In the genomic region with DNA sequence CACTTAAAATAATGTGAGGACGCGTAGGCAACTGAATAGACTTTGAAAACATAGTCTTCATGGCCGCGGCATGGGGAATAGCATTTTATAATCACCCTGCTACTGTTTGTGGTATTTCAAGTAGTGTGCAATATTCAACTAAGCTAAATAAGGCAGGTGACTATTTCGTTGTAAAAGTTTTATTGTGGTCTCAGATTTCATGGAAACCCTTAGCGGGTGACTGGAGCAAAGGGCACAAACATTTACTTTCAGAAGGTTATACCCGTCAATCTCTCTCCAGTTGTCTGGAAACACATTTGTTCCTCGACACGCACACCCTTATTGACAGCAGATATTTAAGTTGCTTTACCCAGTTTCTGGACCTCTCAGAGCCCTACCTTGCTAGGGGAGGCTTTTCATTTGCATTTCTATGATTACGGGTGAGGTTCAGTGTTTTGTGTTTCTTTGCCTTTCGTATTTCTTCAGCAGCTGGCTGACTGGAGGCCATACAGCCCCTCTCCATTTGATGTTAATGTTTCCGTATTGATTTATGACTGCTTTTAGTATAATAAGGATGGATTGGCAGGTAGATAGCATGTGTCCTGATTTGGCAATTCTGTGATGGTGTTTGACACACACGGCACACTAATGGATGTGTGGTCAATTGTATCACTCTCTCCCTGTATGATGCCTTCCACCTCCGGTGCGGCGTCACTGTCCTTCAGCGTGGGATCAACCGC, we compare ENCODE assay signal across 22 mouse cellular contexts.
"Had no signal": no experiment of that assay in that cellular context is flagged by ENCODE, and none has a peak within 500 bp of the region (broad histone marks: within the 10 kb centered on the region; RNA-seq: fewer than 3 reads in every experiment).

No protein-coding gene starts in this region.

- H3K36me3 ChIP-seq: heart, embryonic 13.5 days; heart, embryonic 15.5 days; hindbrain, embryonic 13.5 days; hindbrain, embryonic 15.5 days; limb, embryonic 13.5 days; limb, embryonic 15.5 days; liver, embryonic 12.5 days had no signal

- H3K27me3 ChIP-seq: heart, embryonic 13.5 days; heart, embryonic 15.5 days; hindbrain, embryonic 13.5 days; hindbrain, embryonic 15.5 days; limb, embryonic 13.5 days; limb, embryonic 15.5 days; liver, embryonic 12.5 days had no signal

- H3K27ac ChIP-seq: heart, adult 2 months; heart, embryonic 13.5 days; heart, embryonic 15.5 days; hindbrain, embryonic 13.5 days; hindbrain, embryonic 15.5 days; hindbrain, postnatal 0 days; limb, embryonic 13.5 days; limb, embryonic 15.5 days; liver, embryonic 12.5 days had no signal

- H3K4me2 ChIP-seq: heart, embryonic 11.5 days; heart, embryonic 13.5 days; heart, embryonic 15.5 days; hindbrain, embryonic 13.5 days; hindbrain, embryonic 15.5 days; limb, embryonic 13.5 days; limb, embryonic 15.5 days; liver, embryonic 12.5 days had no signal

- ATAC-seq: hindbrain, postnatal 0 days; liver, embryonic 12.5 days had no signal

- H3K4me1 ChIP-seq: heart, embryonic 13.5 days; heart, embryonic 15.5 days; liver, embryonic 12.5 days had no signal

- H3K9ac ChIP-seq: heart, embryonic 13.5 days; heart, embryonic 15.5 days; hindbrain, embryonic 13.5 days; hindbrain, embryonic 15.5 days; limb, embryonic 13.5 days; limb, embryonic 15.5 days; liver, embryonic 12.5 days had no signal

- H3K4me3 ChIP-seq: heart, adult 2 months; heart, embryonic 13.5 days; heart, embryonic 15.5 days; hindbrain, embryonic 13.5 days; hindbrain, embryonic 15.5 days; limb, embryonic 13.5 days; limb, embryonic 15.5 days; liver, embryonic 12.5 days had no signal

- DNase-seq: gastrocnemius, postnatal 14 days; gastrocnemius, postnatal 36 days; heart, adult 11 months; heart, adult 2 months; heart, postnatal 14 days; heart, postnatal 36 days; kidney, adult 18-20 months; kidney, adult 8-10 months; kidney, postnatal 10 days; kidney, postnatal 4 days; layer of hippocampus, adult 9-11 months; layer of hippocampus, postnatal 36 days; left cerebral cortex, postnatal 4 days had no signal

- H3K9me3 ChIP-seq: heart, embryonic 13.5 days; heart, embryonic 15.5 days; hindbrain, embryonic 13.5 days; hindbrain, embryonic 15.5 days; limb, embryonic 13.5 days; limb, embryonic 15.5 days; liver, embryonic 12.5 days had no signal
